Mouse (Mus musculus): ENCODE results near the gene Clstn3. TPM values are rescaled to one million over a fixed set of nuclear protein-coding genes. Genes with fewer than 3 reads are reported as not detected.

Clstn3 gene
- 0.91 and 1.5 TPM in 2 replicates for total RNA-seq (2023)

DNA sequence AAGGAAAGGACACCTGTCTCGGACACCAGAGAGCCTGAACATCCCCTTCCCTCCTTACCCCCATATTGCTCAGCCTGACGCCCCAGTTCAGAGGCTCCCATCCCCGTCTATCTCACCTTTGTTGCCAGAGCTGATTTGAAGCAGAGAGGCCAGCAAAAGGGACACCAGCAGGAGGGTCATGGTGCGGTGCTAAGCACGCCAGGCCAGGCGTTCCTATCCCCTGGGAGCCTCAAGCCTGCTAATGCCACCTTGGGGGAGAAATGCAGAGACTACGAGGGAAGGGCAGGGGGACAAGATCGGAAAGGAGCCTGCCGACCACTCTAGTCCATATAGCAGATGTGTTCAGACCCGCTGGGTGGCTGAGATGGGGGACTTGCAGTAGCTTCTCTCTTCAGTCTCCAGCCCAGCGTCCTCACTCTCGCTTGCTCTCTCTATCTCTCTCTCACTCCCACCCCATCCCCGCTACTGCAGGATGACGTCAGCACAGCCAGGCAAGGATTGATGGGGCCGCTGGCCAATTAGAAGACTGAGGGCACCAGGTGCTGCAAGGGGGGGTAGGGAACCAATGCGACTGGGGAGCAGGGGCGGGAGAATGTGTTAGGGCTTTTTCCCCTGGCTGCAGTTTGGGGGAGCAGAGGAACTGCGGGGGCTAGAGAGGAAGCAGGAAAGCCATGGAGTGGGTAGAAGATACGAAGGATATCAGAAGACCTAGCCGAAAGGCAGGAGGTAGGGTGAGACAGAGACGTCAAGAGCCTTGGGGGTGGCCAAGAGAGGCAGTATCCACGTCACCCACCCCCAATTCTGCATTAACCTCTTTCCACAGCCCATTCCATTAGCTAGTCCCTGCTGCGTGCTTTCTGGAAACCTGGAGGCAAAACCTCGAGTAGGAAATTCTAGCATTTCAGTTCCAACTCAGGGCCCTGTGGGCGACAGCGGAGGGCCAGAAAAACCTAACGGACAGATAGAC lies at the start of gene Clstn3:
TSS of gene Clstn3 (minus strand) at position 490 of the 967 bp plus-strand sequence.

DNA sequence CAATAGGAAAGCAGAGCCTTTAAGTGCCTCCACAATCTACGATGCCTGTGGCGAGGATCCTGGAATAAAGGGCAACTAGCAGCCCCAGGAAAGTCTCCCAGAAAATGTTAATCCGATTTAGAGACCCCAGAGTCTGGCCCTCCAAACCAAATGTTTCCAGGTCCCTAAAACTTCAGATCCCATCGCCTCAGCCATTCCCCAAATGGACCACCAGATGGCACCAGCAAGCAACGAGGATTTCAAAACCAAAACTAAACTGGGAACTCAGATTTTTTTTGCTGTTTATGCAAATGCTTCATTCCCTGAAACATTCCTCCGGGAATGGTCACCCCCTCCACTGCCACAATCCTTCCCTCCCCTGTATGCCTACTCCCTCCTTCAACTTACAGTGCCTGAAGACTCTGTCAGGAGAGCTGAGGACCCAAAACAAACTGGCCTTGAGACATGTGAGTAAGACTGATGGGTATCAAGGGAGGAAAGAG lies 47.8 kb upstream of the Clstn3 start, which contains the start of gene C1ra:
TSS of gene C1ra (plus strand) at position 51 of the 482 bp plus-strand sequence.

DNA sequence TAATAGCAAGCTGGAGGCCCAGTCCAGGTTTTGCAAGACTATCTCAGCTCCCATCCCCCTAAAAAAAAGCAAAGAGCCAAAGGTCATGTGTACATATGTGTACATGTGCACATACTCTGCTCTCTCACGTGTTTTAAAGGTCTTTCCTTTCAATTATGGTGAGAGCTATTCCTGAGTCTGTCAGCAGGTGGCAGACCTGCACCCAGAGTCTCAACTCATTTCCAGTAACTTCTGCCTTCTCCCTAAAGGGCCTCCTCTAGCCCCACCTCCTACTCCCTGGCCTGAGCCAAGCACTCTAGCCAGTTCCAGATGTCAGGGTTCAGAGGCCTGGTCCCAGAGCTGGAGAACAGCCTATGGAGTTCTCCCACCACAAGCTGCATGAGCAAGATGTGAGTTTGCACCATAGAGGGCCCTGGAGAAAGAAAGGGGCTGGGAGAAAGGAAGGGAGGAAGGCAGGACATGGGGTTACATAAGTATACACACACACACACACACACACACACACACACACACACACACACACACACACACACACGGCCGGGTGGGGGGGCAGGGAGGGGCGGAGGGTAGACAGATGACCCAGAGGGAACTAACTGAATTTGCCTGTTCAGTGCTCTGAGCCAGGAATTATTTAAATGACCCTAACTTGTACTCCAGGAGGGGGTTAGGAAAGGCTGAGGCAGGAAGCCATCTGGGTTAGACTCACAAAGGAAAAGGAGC lies 28.4 kb upstream of the Clstn3 start, which contains the start of gene C1rl:
TSS of gene C1rl (plus strand) at position 272 of the 720 bp plus-strand sequence.

DNA sequence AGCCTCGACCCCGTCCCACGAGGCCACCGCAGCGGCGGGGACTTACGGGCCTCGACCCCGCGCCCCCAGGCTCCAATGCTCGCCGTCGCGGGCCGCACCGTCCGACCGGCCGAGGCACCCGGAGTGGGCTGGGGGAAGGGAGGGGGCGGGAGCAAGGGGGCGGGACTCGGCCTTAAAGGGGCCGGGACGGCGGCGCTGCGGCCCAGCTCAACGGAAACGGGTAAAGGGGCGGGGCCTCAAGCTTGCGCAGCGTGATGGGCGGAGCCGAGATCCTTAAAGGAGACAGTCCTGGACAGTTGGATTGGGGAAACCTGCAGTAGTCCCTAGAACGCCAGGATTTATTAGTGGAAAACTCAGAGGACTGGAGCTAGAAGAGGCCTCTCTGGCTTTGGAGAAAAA lies 49.7 kb downstream of the Clstn3 start, which contains the start of gene Pex5:
TSS of gene Pex5 (minus strand) at position 141 of the 399 bp plus-strand sequence.

Other genes starting within 250 kb of the Clstn3 start
- gene Vmn2r27, start 232.9 kb downstream of the Clstn3 start, total RNA-seq (2023) = not detected in 2 replicates
- 1.7 and 2.1 TPM in 2 replicates for gene Cd163, start 160.1 kb downstream of the Clstn3 start, total RNA-seq (2023)
- 43.8 and 79.5 TPM in 2 replicates for gene Pex5, start 49.7 kb downstream of the Clstn3 start, total RNA-seq (2023)
- 38.8 and 44.2 TPM in 2 replicates for gene C1rl, start 28.3 kb upstream of the Clstn3 start, total RNA-seq (2023)
- gene C1ra, start 47.6 kb upstream of the Clstn3 start, total RNA-seq (2023) = 3.4 and 4.0 TPM in 2 replicates
- gene C1s1, start 77.6 kb upstream of the Clstn3 start, total RNA-seq (2023) = 0.66 TPM in 1 of 2 replicates, not detected in the other
- gene C1rb, start 105.5 kb upstream of the Clstn3 start, total RNA-seq (2023) = 0.43 and 0.76 TPM in 2 replicates
- gene C1s2, start 171.3 kb upstream of the Clstn3 start, total RNA-seq (2023) = not detected in 2 replicates
- gene Lpcat3, start 198.2 kb upstream of the Clstn3 start, total RNA-seq (2023) = 31.7 and 47.1 TPM in 2 replicates
- gene Emg1, start 247.4 kb upstream of the Clstn3 start, total RNA-seq (2023) = 40.5 and 44.4 TPM in 2 replicates
- 91.6 and 94.2 TPM in 2 replicates for gene Phb2, start 247.5 kb upstream of the Clstn3 start, total RNA-seq (2023)

Measured in neutrophil, adult 65 days (primary cell).